In the genomic region with DNA sequence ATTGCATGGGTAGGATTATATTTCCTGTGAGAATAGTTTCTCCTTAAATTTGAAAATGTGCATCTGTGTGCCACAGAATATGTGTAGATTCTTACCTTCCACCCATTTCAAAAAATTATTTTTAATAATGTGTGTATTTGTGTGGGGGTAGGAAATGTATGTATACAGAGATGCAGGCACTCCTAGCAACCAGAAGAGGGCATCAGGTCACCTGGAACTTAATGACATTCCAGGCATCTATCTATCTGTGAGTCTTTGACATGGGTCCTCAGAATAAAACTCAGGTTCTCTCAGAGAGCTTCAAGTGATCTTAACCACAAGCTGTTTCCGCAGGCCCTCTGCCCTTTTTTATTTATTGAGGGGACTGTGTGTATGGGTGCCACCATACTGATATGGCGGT, we compare ENCODE assay signal across 13 mouse cellular contexts. TPM values are rescaled to one million over a fixed set of nuclear protein-coding genes. Genes with fewer than 3 reads are reported as not detected.
A peak's percentile ranks its signal among the peaks of the same experiment; 100 is the strongest.
DNase-seq lines count a peak whose midpoint lies in the region; ATAC-seq and TF ChIP-seq lines count a peak whose summit lies in the region.
"Had no signal": no experiment of that assay in that cellular context is flagged by ENCODE, and none has a peak within 500 bp of the region (broad histone marks: within the 10 kb centered on the region; RNA-seq: fewer than 3 reads in every experiment).

No protein-coding gene starts in this region.

- DNase-seq in layer of hippocampus, adult 2 months (ENCODE audit: low spot score in 2 of 2), result no peak
- no peak for DNase-seq in layer of hippocampus, adult 11-12 months (ENCODE audit: low spot score)
- peak; percentile 45 for DNase-seq in CD4-positive helper T cell, adult 2 months (ENCODE audit: low read depth, low spot score)
- DNase-seq in R1 (ENCODE audit: low read depth, low spot score), result peak; percentile 42
- no peak for DNase-seq in testis, postnatal 14 days (ENCODE audit: low spot score)
- DNase-seq in testis, postnatal 10 days (ENCODE audit: low spot score), result no peak
- DNase-seq: cerebellum, postnatal 36 days; gastrocnemius, postnatal 25 days; heart, postnatal 10 days; kidney, adult 8-10 months had no signal

- peak; percentile 73 for ATAC-seq in megakaryocyte-erythroid progenitor cell, adult 5-6 weeks (replicated peaks; ENCODE audit: low FRiP score, low TSS enrichment, poor library complexity, severe bottlenecking)

- peak; percentile 78 for TF ChIP-seq CTCF in layer of hippocampus, adult 2 months (conservative IDR thresholded peaks at IDR 0.05)

- H3K4me3 ChIP-seq in layer of hippocampus, adult 2 months, result no peak overlapping the region
- H3K4me3 ChIP-seq: limb, embryonic 13.5 days; neural tube, embryonic 13.5 days had no signal

- H3K27ac ChIP-seq in layer of hippocampus, adult 2 months, result no peak overlapping the region
- H3K27ac ChIP-seq: limb, embryonic 13.5 days; neural tube, embryonic 13.5 days had no signal

RNA-seq across cellular contexts. Expression of gene Cdk2ap1, which starts 3.2 kb away (rescaled TPM):
- total RNA-seq in layer of hippocampus, adult 2 months (2021), result 10 to 100 TPM; 83.6 TPM
- total RNA-seq in megakaryocyte-erythroid progenitor cell, adult 5-6 weeks (2014; fragmentation: Nextera tagmentation), result 300 and 366 TPM in 2 replicates
- 205 and 275 TPM in 2 replicates for total RNA-seq in megakaryocyte-erythroid progenitor cell, adult 5-6 weeks (2017)

RNA-seq across cellular contexts. Expression of gene 2810006K23Rik, which starts 31.8 kb away (rescaled TPM):
- 10 to 100 TPM; 14.5 to 15.4 TPM for total RNA-seq in layer of hippocampus, adult 2 months (2021)
- total RNA-seq in megakaryocyte-erythroid progenitor cell, adult 5-6 weeks (2014; fragmentation: Nextera tagmentation), result 9.2 and 13.2 TPM in 2 replicates
- total RNA-seq in megakaryocyte-erythroid progenitor cell, adult 5-6 weeks (2017), result 16.6 and 18.7 TPM in 2 replicates

RNA-seq across cellular contexts. Expression of gene Mphosph9, which starts 31.9 kb away (rescaled TPM):
- total RNA-seq in layer of hippocampus, adult 2 months (2021), result 10 to 100 TPM; 18.9 to 19.3 TPM
- total RNA-seq in megakaryocyte-erythroid progenitor cell, adult 5-6 weeks (2014; fragmentation: Nextera tagmentation), result 19.5 and 24.7 TPM in 2 replicates
- 24.7 and 36.7 TPM in 2 replicates for total RNA-seq in megakaryocyte-erythroid progenitor cell, adult 5-6 weeks (2017)

Comparison
In these comparisons a context has a peak if more than half of its experiments do, and no peak if none do; other contexts are left out.
1. DNase-seq: peak in CD4-positive helper T cell, adult 2 months (single experiment) and R1 (single experiment); none in layer of hippocampus, adult 2 months (0 of 2), layer of hippocampus, adult 11-12 months (single experiment), testis, postnatal 14 days (single experiment) and testis, postnatal 10 days (single experiment).